Mouse (Mus musculus) heart, postnatal 0 days (tissue): Measurements from ENCODE around the gene St6galnac6.

Source experiments
- CTCF ChIP-seq: IDR thresholded peaks from 2 replicates; pipeline ENCODE4 v1.5.1; 2016; ENCODE audit warnings: antibody characterized with exemption, control low read depth, low read depth
- EP300 ChIP-seq: IDR thresholded peaks from 2 replicates; pipeline ENCODE4 v1.6.1; 2016; ENCODE audit warnings: antibody characterized with exemption, low read depth

- TF ChIP-seq CTCF = no peak
- no peak for TF ChIP-seq EP300
Observed at GRCm38 (mm10) chr2:32608141-32608777, 8.8 kb downstream of the St6galnac6 start.
